Mouse (Mus musculus) liver, postnatal 0 days (tissue): ENCODE measurements around the gene Gstm3.

Experiments used
- CTCF ChIP-seq: sonication (generic); IDR thresholded peaks from 2 replicates; pipeline ENCODE4 v1.5.1; 2016; ENCODE audit warnings: antibody characterized with exemption, low read depth
- EP300 ChIP-seq: IDR thresholded peaks from 2 replicates; pipeline ENCODE4 v1.6.1; 2016; ENCODE audit warnings: antibody characterized with exemption, low read depth, mild to moderate bottlenecking

GRCm38 (mm10) chr3:107931134-107931533 is 37.9 kb downstream of the Gstm3 start:
- TF ChIP-seq CTCF (no peak), EP300 (no peak)
